Mouse (Mus musculus): ENCODE results near the gene Tead1.

- TF ChIP-seq POLR2A (IDR thresholded peaks at IDR 0.05; ENCODE audit: insufficient read depth, low read depth, low read length): no peak
- TF ChIP-seq CTCF (IDR thresholded peaks at IDR 0.05; ENCODE audit: insufficient read depth, low read depth, low read length): no peak
Observed at GRCm38 (mm10) chr7:112828696-112829022, 149.5 kb downstream of the Tead1 start.
